Mouse (Mus musculus) embryonic facial prominence, embryonic 15.5 days (tissue): ENCODE results near the gene Tspan7. TPM values are rescaled to one million over a fixed set of nuclear protein-coding genes. Genes with fewer than 3 reads are reported as not detected.

ENCODE experiments used
- ATAC-seq: fragments of 200-750 bp; cut with Nextera tagmentation; 2 replicates; pipeline ENCODE4 v1.8.0; 2017; ENCODE audit warnings: low read depth, moderate TSS enrichment; ENCODE audit not compliant: insufficient number of reproducible peaks, low FRiP score, low TSS enrichment
- H3K27ac ChIP-seq: fragments of 300-500 bp; sonication (generic); replicated peaks from 2 replicates; pipeline ENCODE4 v1.5.1; 2015; ENCODE audit warnings: mild to moderate bottlenecking, inconsistent platforms
- H3K27me3 ChIP-seq: fragments of 300-500 bp; sonication (generic); 2 replicates; pipeline ENCODE4 v1.6.1; 2015; ENCODE audit warnings: inconsistent platforms
- H3K36me3 ChIP-seq: fragments of 300-500 bp; sonication (generic); 2 replicates; pipeline ENCODE4 v1.6.1; 2015; ENCODE audit warnings: mild to moderate bottlenecking, inconsistent platforms
- H3K4me1 ChIP-seq: fragments of 300-500 bp; sonication (generic); 2 replicates; pipeline ENCODE4 v1.6.1; 2015; ENCODE audit warnings: inconsistent platforms
- H3K4me2 ChIP-seq: fragments of 300-500 bp; sonication (generic); replicated peaks from 2 replicates; pipeline ENCODE4 v1.6.1; 2015; ENCODE audit warnings: mild to moderate bottlenecking, inconsistent platforms
- H3K4me3 ChIP-seq: fragments of 300-500 bp; sonication (generic); replicated peaks from 2 replicates; pipeline ENCODE4 v1.5.1; 2015; ENCODE audit warnings: mild to moderate bottlenecking, inconsistent platforms
- H3K9ac ChIP-seq: fragments of 300-500 bp; sonication (generic); 2 replicates; pipeline ENCODE4 v1.6.1; 2015; ENCODE audit warnings: inconsistent platforms
- H3K9me3 ChIP-seq: fragments of 300-500 bp; sonication (generic); replicated peaks from 2 replicates; pipeline ENCODE4 v1.6.1; 2016; ENCODE audit warnings: inconsistent platforms
- WGBS: fragments of 180-500 bp; shearing (Covaris S2); methylation state at CpG from one replicate; pipeline ENCODE4 v1.1.7; 2015; 5-methylcytosine and 5-hydroxymethylcytosine counted together
- polyA plus RNA-seq: library from polyadenylated mRNA; unstranded; fragments of >200 nt; fragmentation: Nextera tagmentation; extraction: Ambion mirVana; gene quantifications from 2 replicates; pipeline ENCODE4 v1.2.1, GENCODE M21; 2015

The Tspan7 gene
- polyA plus RNA-seq, 1 experiment from 2014 or later, result 85.2 TPM

DNA sequence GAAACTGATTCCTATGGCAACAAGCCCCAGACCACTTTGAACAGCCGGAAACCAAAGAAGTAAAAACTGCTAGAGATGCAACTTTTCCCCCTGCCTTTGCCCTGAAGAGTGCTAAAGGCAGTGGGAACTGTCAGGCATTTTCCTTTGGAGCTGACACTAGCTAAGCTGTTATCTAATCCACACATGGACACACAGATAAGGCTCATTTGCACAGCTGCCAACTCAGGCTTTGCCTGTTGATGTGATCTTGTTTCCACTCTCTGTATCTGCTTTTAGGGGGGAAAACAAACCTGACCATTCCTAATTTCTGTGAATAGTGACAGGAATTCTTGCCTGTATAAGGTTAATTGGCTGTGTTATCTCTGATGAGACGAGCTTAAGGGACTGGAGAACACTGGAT is 17.7 kb downstream of the Tspan7 start:
- no peak overlapping the region for H3K9ac ChIP-seq
- H3K27ac ChIP-seq, result no peak overlapping the region
- H3K9me3 ChIP-seq, result no peaks in the 10 kb centered on the region
- no peaks in the 10 kb centered on the region for H3K4me1 ChIP-seq
- no peak overlapping the region for H3K4me2 ChIP-seq
- 51% methylated on average over 2 of the region's 2 CpGs for WGBS
- no peak overlapping the region for H3K4me3 ChIP-seq
- no peak for ATAC-seq
- no peaks in the 10 kb centered on the region for H3K27me3 ChIP-seq
- no peaks in the 10 kb centered on the region for H3K36me3 ChIP-seq

DNA sequence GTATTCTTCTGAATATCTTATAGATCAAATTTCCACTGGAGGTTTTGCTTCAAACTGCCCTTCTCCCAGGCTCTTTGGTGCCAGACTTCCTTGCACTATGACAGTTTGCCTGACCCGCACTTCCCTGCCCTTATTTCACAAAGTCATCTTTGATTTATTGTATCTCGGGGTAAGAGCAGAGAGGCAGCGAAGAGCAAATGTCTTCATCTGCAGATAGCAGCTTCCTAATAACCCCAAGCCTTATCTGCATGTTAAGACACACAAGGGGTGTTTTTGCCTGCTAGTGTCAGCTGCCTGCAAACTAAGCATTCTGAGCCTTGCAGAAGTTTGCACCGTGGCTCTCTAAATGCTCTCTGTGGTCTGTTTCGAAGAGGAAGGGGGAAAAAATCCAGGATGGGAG is 29.5 kb downstream of the Tspan7 start:
- H3K36me3 ChIP-seq, result no peaks in the 10 kb centered on the region
- H3K4me1 ChIP-seq, result no peaks in the 10 kb centered on the region
- no peak overlapping the region for H3K4me3 ChIP-seq
- no peak overlapping the region for H3K27ac ChIP-seq
- ATAC-seq, result no peak
- WGBS, result 54% methylated on average over 5 of the region's 5 CpGs
- no peak overlapping the region for H3K9ac ChIP-seq
- no peaks in the 10 kb centered on the region for H3K27me3 ChIP-seq
- H3K9me3 ChIP-seq, result no peaks in the 10 kb centered on the region
- H3K4me2 ChIP-seq, result no peak overlapping the region

DNA sequence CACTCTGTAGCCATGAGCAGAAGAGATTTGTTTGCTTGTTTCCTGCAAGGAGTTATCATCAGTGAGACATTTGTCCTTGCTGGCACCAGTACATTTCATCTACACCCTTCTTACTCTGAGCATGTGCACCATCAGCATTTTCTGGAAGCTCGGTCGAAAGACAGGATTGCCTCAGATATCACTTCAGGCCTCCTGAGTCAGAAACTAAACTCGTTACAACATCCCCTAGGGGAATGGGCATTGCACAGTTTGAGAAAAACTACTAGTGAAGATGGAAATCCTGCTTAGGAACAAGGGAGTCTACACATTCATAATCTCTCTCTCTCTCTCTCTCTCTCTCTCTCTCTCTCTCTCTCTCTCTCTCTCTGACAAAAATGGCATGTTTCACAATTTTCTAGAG is 30.0 kb downstream of the Tspan7 start:
- H3K4me1 ChIP-seq, result no peaks in the 10 kb centered on the region
- no peaks in the 10 kb centered on the region for H3K9me3 ChIP-seq
- H3K27ac ChIP-seq, result no peak overlapping the region
- ATAC-seq, result no peak
- 39% methylated on average over 3 of the region's 3 CpGs for WGBS
- no peak overlapping the region for H3K4me2 ChIP-seq
- no peaks in the 10 kb centered on the region for H3K36me3 ChIP-seq
- H3K27me3 ChIP-seq, result no peaks in the 10 kb centered on the region
- H3K9ac ChIP-seq, result no peak overlapping the region
- H3K4me3 ChIP-seq, result no peak overlapping the region

DNA sequence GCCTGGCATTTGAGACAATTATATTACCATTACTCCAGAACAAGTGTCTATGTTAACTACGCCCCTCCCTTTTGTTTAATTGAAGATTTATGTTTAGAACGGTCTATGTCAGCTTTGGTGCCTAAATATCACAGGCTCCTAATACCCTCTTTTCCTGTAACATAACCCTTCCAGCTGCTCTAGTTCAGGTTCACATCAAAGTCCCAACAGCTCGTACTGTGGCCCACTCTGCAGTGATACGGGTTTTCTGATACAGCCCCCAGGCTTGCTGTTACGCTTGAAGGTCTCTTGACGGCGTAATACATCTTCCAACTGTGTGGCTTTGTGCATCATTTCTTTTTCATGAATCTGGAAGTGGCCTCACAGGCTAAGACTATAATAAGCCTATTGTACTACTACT is 31.5 kb downstream of the Tspan7 start:
- H3K9ac ChIP-seq, result no peak overlapping the region
- H3K27me3 ChIP-seq, result no peaks in the 10 kb centered on the region
- 64% methylated on average over 7 of the region's 7 CpGs for WGBS
- no peak for ATAC-seq
- H3K36me3 ChIP-seq, result no peaks in the 10 kb centered on the region
- H3K4me3 ChIP-seq, result no peak overlapping the region
- H3K4me2 ChIP-seq, result no peak overlapping the region
- no peak overlapping the region for H3K27ac ChIP-seq
- no peaks in the 10 kb centered on the region for H3K4me1 ChIP-seq
- no peaks in the 10 kb centered on the region for H3K9me3 ChIP-seq

DNA sequence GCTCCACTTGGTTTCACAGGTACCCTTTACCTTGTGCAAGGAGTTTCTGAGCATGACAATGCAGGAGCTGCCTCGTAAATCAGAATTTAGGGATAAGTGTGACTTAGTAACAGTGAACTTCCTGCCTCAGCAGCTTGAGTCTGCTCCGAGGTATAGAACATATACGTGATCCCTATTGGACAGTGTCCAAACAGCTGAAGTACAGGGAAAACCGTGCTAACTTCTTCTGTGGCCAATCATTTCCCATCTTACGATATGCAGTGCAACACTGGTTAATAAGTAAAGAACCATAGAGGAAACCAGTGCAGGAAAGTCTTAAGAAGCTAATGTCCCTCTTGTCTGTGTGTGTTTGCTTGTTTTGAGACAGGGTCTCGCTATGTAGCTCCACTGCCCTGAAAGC is 32.0 kb downstream of the Tspan7 start:
- Histone ChIP-seq H3K4me2 (no peak overlapping the region), H3K9me3 (no peaks in the 10 kb centered on the region), H3K4me1 (no peaks in the 10 kb centered on the region), H3K27ac (no peak overlapping the region), H3K27me3 (no peaks in the 10 kb centered on the region), H3K36me3 (no peaks in the 10 kb centered on the region), H3K4me3 (no peak overlapping the region), H3K9ac (no peak overlapping the region)
- 74% methylated on average over 6 of the region's 6 CpGs for WGBS
- ATAC-seq, result no peak

DNA sequence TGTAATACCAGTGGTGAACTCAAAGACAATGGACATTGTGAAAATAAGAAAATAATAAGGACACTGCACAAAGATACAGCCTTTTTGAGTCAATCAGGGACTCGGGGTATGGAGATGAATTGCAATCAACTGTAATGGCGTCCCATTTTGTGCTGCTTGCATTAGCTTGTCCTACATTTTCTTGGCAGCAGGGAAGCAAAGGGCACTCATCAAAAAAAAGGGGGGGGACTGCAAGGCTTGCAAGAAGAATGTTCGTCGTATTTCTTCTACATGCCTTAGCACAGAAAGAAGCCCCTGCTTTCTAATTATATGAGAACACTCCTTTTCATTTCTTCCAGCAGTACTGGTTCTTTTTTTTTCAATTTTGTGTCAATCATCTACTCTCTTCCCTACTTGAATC is 32.8 kb downstream of the Tspan7 start:
- Histone ChIP-seq H3K4me2 (no peak overlapping the region), H3K27ac (no peak overlapping the region), H3K4me1 (no peaks in the 10 kb centered on the region), H3K4me3 (no peak overlapping the region), H3K9ac (no peak overlapping the region), H3K27me3 (no peaks in the 10 kb centered on the region), H3K9me3 (no peaks in the 10 kb centered on the region), H3K36me3 (no peaks in the 10 kb centered on the region)
- no peak for ATAC-seq
- WGBS, result 66% methylated on average over 4 of the region's 4 CpGs

DNA sequence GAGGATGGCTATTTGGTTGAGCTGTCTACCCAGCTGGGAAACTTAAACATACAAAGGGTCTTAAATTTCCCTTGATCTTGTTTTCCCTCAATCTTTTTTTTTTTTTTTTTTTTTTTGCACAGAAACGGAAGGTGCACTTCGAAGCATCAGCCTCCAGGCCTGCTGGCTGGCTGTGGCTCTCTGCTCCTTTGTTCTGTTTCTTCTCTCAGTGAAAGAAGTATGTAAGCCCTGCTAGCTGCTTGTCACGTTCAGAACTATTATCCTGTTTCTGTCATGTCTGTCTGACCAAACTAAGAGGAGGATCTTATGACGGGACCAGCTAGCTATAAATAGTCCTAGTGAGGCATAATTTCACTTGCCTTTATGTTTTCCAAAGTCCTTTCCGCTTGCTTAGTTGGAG is 33.6 kb downstream of the Tspan7 start:
- no peaks in the 10 kb centered on the region for H3K36me3 ChIP-seq
- WGBS, result 42% methylated on average over 5 of the region's 5 CpGs
- H3K27me3 ChIP-seq, result no peaks in the 10 kb centered on the region
- H3K4me3 ChIP-seq, result no peak overlapping the region
- H3K9me3 ChIP-seq, result no peaks in the 10 kb centered on the region
- H3K9ac ChIP-seq, result no peak overlapping the region
- no peaks in the 10 kb centered on the region for H3K4me1 ChIP-seq
- H3K27ac ChIP-seq, result no peak overlapping the region
- no peak overlapping the region for H3K4me2 ChIP-seq
- no peak for ATAC-seq

DNA sequence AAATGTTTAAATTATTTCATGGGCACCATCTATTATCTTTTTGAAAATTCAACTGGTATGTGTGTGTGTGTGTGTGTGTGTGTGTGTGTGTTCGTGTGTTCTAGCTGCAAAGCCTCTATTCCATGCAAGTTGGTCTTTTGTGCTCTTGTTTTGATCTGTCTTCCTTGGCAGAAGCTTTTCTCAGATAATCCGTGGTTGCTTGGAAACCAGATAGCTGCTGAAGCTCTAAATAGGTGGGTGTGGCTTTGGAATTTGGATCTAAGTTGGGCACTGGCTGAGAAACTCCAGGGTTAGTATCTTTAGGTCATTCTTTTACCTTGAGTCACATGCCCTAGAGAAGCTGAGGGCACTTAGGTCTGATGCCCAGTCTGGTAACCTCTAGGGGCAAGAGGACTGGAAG is 50.5 kb downstream of the Tspan7 start:
- no peaks in the 10 kb centered on the region for H3K9me3 ChIP-seq
- no peak overlapping the region for H3K9ac ChIP-seq
- H3K27me3 ChIP-seq, result no peaks in the 10 kb centered on the region
- H3K36me3 ChIP-seq, result no peaks in the 10 kb centered on the region
- no peak for ATAC-seq
- 15% methylated on average over 2 of the region's 2 CpGs for WGBS
- H3K4me2 ChIP-seq, result no peak overlapping the region
- no peak overlapping the region for H3K4me3 ChIP-seq
- no peaks in the 10 kb centered on the region for H3K4me1 ChIP-seq
- H3K27ac ChIP-seq, result no peak overlapping the region

DNA sequence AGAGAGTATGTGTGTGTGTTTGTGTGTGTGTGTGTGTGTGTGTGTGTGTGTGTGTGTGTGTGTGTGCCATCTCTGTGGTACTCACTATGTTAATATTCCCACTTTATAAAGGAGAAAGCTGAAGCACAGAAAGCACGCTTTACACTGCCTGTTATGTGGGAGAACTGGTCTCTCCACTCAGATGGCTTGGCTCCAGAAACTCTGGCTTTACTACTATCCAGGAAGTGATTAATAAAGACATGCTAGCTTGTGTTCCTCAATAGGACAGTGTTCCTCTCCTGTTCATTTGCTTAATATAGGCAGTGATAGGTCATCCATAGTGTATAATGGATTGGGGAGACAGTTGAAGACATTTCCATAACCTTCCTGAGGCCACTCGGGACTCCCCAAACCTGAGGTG is 54.1 kb downstream of the Tspan7 start:
- 74% methylated on average over 2 of the region's 2 CpGs for WGBS
- Histone ChIP-seq H3K4me3 (no peak overlapping the region), H3K36me3 (no peaks in the 10 kb centered on the region), H3K4me2 (no peak overlapping the region), H3K9ac (no peak overlapping the region), H3K9me3 (no peaks in the 10 kb centered on the region), H3K4me1 (no peaks in the 10 kb centered on the region), H3K27ac (0 out of 2 replicates have a peak overlapping the region, but pooled peaks have one; percentile 39), H3K27me3 (no peaks in the 10 kb centered on the region)
- ATAC-seq, result no peak

DNA sequence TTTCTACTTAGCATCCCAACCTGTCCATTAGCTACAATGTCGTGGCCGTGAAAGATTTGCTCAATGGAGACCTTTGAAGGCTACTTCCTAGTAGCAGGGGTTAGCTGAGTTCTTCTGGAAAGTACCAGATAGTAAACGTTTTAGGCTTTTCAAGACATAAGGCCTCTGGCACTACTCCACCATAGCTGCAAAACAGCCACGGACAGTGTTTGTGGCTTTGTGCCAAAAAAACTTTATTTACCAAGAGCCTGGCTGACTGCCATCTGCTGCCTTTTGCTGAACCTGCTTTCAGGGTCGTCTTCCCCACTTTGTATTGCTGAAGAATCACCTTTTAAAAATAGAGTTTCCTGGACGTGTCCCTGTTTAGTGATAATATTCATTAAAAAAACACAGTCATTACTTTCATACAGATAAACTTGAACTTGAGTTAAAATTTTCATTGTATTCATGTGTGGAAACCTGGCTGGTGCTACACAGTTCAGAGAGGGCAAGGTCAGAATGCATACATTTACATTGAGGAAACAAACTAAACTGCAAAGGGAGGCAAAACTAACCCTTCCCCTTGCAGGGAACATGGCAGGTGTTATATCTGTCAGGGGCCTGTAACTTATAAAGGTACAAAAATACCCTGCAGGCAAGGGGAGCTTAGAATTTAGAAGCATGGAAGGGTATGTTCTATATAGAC is 54.7 kb downstream of the Tspan7 start:
- ATAC-seq, result no peak
- no peaks in the 10 kb centered on the region for H3K4me1 ChIP-seq
- WGBS, result 38% methylated on average over 6 of the region's 6 CpGs
- H3K27me3 ChIP-seq, result no peaks in the 10 kb centered on the region
- H3K4me3 ChIP-seq, result no peak overlapping the region
- no peak overlapping the region for H3K9ac ChIP-seq
- no peaks in the 10 kb centered on the region for H3K36me3 ChIP-seq
- no peak overlapping the region for H3K4me2 ChIP-seq
- 0 out of 2 replicates have a peak overlapping the region, but pooled peaks have one; percentile 39 for H3K27ac ChIP-seq
- no peaks in the 10 kb centered on the region for H3K9me3 ChIP-seq

DNA sequence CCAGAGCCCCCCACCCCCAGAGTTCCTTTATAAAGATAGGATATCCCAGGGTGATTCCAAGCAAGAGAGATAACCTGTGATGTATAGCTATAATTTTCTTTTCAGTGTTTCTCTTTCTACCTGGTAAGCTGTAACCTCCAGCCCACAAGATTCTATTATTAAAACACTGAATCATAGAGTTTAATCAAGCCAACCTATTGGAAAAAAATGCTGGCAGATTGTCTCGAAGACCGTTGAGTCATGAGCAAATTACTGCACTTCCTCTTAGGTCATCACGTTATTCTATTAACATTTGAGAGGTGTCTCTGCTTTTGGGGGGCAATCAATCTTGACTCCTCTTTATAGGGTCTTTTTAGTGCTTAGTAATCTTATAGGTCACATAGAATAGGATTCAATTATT is 61.9 kb downstream of the Tspan7 start:
- no peaks in the 10 kb centered on the region for H3K36me3 ChIP-seq
- ATAC-seq, result no peak
- H3K4me3 ChIP-seq, result no peak overlapping the region
- H3K27ac ChIP-seq, result no peak overlapping the region
- no peak overlapping the region for H3K9ac ChIP-seq
- no peak overlapping the region for H3K4me2 ChIP-seq
- 82% methylated on average over 3 of the region's 3 CpGs for WGBS
- no peaks in the 10 kb centered on the region for H3K9me3 ChIP-seq
- H3K4me1 ChIP-seq, result no peaks in the 10 kb centered on the region
- no peaks in the 10 kb centered on the region for H3K27me3 ChIP-seq

DNA sequence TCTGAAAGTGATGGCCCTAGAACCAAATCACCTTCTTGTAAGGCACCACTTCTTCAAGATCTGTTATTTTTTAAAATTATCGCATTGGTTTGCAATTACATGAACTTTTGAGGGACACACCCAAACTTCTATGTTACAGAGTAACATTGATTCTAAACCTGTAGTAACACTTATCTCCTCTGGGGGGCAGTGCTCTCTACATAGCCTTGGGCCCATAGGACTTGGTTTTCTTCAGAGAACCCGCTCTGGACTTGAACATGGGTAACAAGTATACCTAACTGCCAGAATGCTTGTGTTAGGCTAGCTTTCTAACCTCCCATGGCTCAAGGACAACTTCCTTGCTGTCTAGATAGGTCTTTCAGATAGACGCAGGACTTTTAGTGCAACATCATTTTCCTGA is 64.8 kb downstream of the Tspan7 start:
- H3K27me3 ChIP-seq, result no peaks in the 10 kb centered on the region
- no peak for ATAC-seq
- 83% methylated on average over 3 of the region's 3 CpGs for WGBS

More for the DNA sequence above, 64.8 kb downstream of the Tspan7 start:
- no peaks in the 10 kb centered on the region for H3K9me3 ChIP-seq
- no peak overlapping the region for H3K4me2 ChIP-seq
- no peaks in the 10 kb centered on the region for H3K4me1 ChIP-seq
- no peak overlapping the region for H3K27ac ChIP-seq
- no peak overlapping the region for H3K4me3 ChIP-seq
- no peaks in the 10 kb centered on the region for H3K36me3 ChIP-seq
- H3K9ac ChIP-seq, result no peak overlapping the region
